Mouse (Mus musculus): Measurements from ENCODE around the gene Dgki.

The Dgki gene

GRCm38 (mm10) chr6:37028300-37028699 is 271.7 kb downstream of the Dgki start:
- DNase-seq (ENCODE audit: low read depth in 2 of 2, low spot score in 2 of 2): no peak

GRCm38 (mm10) chr6:37026343-37027243 is 273.4 kb downstream of the Dgki start:
- DNase-seq (ENCODE audit: low read depth in 2 of 2, low spot score in 2 of 2): no peak

GRCm38 (mm10) chr6:37016046-37016445 is 283.9 kb downstream of the Dgki start:
- DNase-seq (ENCODE audit: low read depth in 2 of 2, low spot score in 2 of 2): no peak

GRCm38 (mm10) chr6:37011597-37011996 is 288.4 kb downstream of the Dgki start:
- no peak for DNase-seq (ENCODE audit: low read depth in 2 of 2, low spot score in 2 of 2)

- no peak for DNase-seq (ENCODE audit: low read depth in 2 of 2, low spot score in 2 of 2)
Observed at GRCm38 (mm10) chr6:37007573-37007972, 292.4 kb downstream of the Dgki start.

GRCm38 (mm10) chr6:37004914-37005313 is 295.1 kb downstream of the Dgki start:
- no peak for DNase-seq (ENCODE audit: low read depth in 2 of 2, low spot score in 2 of 2)

GRCm38 (mm10) chr6:37003235-37003634 is 296.7 kb downstream of the Dgki start:
- no peak for DNase-seq (ENCODE audit: low read depth in 2 of 2, low spot score in 2 of 2)

GRCm38 (mm10) chr6:36998942-36999341 is 301.0 kb downstream of the Dgki start:
- no peak for DNase-seq (ENCODE audit: low read depth in 2 of 2, low spot score in 2 of 2)

- no peak for DNase-seq (ENCODE audit: low read depth in 2 of 2, low spot score in 2 of 2)
Observed at GRCm38 (mm10) chr6:36994329-36994728, 305.7 kb downstream of the Dgki start.

GRCm38 (mm10) chr6:36990186-36990585 is 309.8 kb downstream of the Dgki start:
- no peak for DNase-seq (ENCODE audit: low read depth in 2 of 2, low spot score in 2 of 2)

GRCm38 (mm10) chr6:36988800-36989199 is 311.2 kb downstream of the Dgki start:
- DNase-seq (ENCODE audit: low read depth in 2 of 2, low spot score in 2 of 2): no peak

GRCm38 (mm10) chr6:36981646-36982045 is 318.3 kb downstream of the Dgki start:
- no peak for DNase-seq (ENCODE audit: low read depth in 2 of 2, low spot score in 2 of 2)

GRCm38 (mm10) chr6:36980475-36980874 is 319.5 kb downstream of the Dgki start:
- DNase-seq (ENCODE audit: low read depth in 2 of 2, low spot score in 2 of 2): no peak

- DNase-seq (ENCODE audit: low read depth in 2 of 2, low spot score in 2 of 2): no peak
Observed at GRCm38 (mm10) chr6:36978176-36978575, 321.8 kb downstream of the Dgki start.

- no peak for DNase-seq (ENCODE audit: low read depth in 2 of 2, low spot score in 2 of 2)
Observed at GRCm38 (mm10) chr6:36973096-36973495, 326.9 kb downstream of the Dgki start.

- DNase-seq (ENCODE audit: low read depth in 2 of 2, low spot score in 2 of 2): no peak
Observed at GRCm38 (mm10) chr6:36972494-36972893, 327.5 kb downstream of the Dgki start.

- DNase-seq (ENCODE audit: low read depth in 2 of 2, low spot score in 2 of 2): no peak
Observed at GRCm38 (mm10) chr6:36969249-36969885, 330.6 kb downstream of the Dgki start.

GRCm38 (mm10) chr6:36960658-36961057 is 339.3 kb downstream of the Dgki start:
- no peak for DNase-seq (ENCODE audit: low read depth in 2 of 2, low spot score in 2 of 2)

GRCm38 (mm10) chr6:36955293-36955692 is 344.7 kb downstream of the Dgki start:
- DNase-seq (ENCODE audit: low read depth in 2 of 2, low spot score in 2 of 2): no peak

- DNase-seq (ENCODE audit: low read depth in 2 of 2, low spot score in 2 of 2): no peak
Observed at GRCm38 (mm10) chr6:36950648-36951047, 349.3 kb downstream of the Dgki start.

GRCm38 (mm10) chr6:36947861-36948260 is 352.1 kb downstream of the Dgki start:
- no peak for DNase-seq (ENCODE audit: low read depth in 2 of 2, low spot score in 2 of 2)

GRCm38 (mm10) chr6:36937527-36937926 is 362.5 kb downstream of the Dgki start:
- no peak for DNase-seq (ENCODE audit: low read depth in 2 of 2, low spot score in 2 of 2)

All from CD8-positive naive resting alpha-beta T cell, adult 2 months (primary cell).